Mouse (Mus musculus) stomach, embryonic 15.5 days (tissue): ENCODE measurements at regions not wholly inside any gene's neighbourhood (a gene's known extent, or its start where the extent isn't known, plus 50 kb on each side); places are given as distances from the start of the nearest gene placed in this dataset.

ENCODE experiments used
- ATAC-seq: fragments of 200-750 bp; cut with Nextera tagmentation; 2 replicates; pipeline ENCODE4 v1.8.0; 2017; ENCODE audit warnings: low read depth, moderate number of reproducible peaks, moderate TSS enrichment; ENCODE audit not compliant: insufficient read depth, low FRiP score
- H3K27ac ChIP-seq: fragments of 300-500 bp; sonication (generic); 2 replicates; pipeline ENCODE4 v1.5.1; 2015; ENCODE audit warnings: mild to moderate bottlenecking, inconsistent platforms
- H3K27me3 ChIP-seq: fragments of 300-500 bp; sonication (generic); replicated peaks from 2 replicates; pipeline ENCODE4 v1.6.1; 2015; ENCODE audit warnings: inconsistent platforms
- H3K36me3 ChIP-seq: fragments of 300-500 bp; sonication (generic); 2 replicates; pipeline ENCODE4 v1.6.1; 2015; ENCODE audit warnings: inconsistent platforms
- H3K4me1 ChIP-seq: fragments of 300-500 bp; sonication (generic); 2 replicates; pipeline ENCODE4 v1.6.1; 2015; ENCODE audit warnings: inconsistent platforms
- H3K4me2 ChIP-seq: fragments of 300-500 bp; sonication (generic); 2 replicates; pipeline ENCODE4 v1.6.1; 2015; ENCODE audit warnings: mild to moderate bottlenecking, inconsistent platforms
- H3K4me3 ChIP-seq: fragments of 300-500 bp; sonication (generic); replicated peaks from 2 replicates; pipeline ENCODE4 v1.5.1; 2015; ENCODE audit warnings: inconsistent platforms
- H3K9ac ChIP-seq: fragments of 300-500 bp; sonication (generic); 2 replicates; pipeline ENCODE4 v1.6.1; 2015; ENCODE audit warnings: inconsistent platforms
- H3K9me3 ChIP-seq: fragments of 300-500 bp; sonication (generic); 2 replicates; pipeline ENCODE4 v1.6.1; 2016; ENCODE audit warnings: inconsistent platforms
- WGBS: fragments of 180-500 bp; shearing (Covaris S2); methylation state at CpG from one replicate; pipeline ENCODE4 v1.1.7; 2015; 5-methylcytosine and 5-hydroxymethylcytosine counted together

- Histone ChIP-seq H3K27ac (no peak overlapping the region), H3K36me3 (no peaks in the 10 kb centered on the region), H3K27me3 (no peaks in the 10 kb centered on the region), H3K4me2 (no peak overlapping the region), H3K9me3 (no peaks in the 10 kb centered on the region), H3K9ac (no peak overlapping the region), H3K4me3 (no peak overlapping the region), H3K4me1 (no peaks in the 10 kb centered on the region)
- 42% methylated on average over 3 of the region's 3 CpGs for WGBS
- no peak for ATAC-seq
These were observed 253.3 kb upstream of the Adgrl3 start for GRCm38 (mm10) chr5:80766591-80766990.

- H3K27ac ChIP-seq = no peak overlapping the region
- H3K9ac ChIP-seq = no peak overlapping the region
- H3K4me2 ChIP-seq = no peak overlapping the region
- no peaks in the 10 kb centered on the region for H3K36me3 ChIP-seq
- H3K27me3 ChIP-seq = no peaks in the 10 kb centered on the region
- H3K4me1 ChIP-seq = no peaks in the 10 kb centered on the region
- WGBS = 83% methylated on average over 4 of the region's 4 CpGs
- H3K9me3 ChIP-seq = no peaks in the 10 kb centered on the region
- ATAC-seq = no peak
- H3K4me3 ChIP-seq = no peak overlapping the region
These were observed 236.0 kb upstream of the Adgrl3 start for GRCm38 (mm10) chr5:80783892-80784291.

- no peaks in the 10 kb centered on the region for H3K4me1 ChIP-seq
- no peak overlapping the region for H3K4me2 ChIP-seq
- H3K36me3 ChIP-seq = no peaks in the 10 kb centered on the region
- H3K9me3 ChIP-seq = no peaks in the 10 kb centered on the region
- no peak overlapping the region for H3K9ac ChIP-seq
- ATAC-seq = no peak
- H3K4me3 ChIP-seq = no peak overlapping the region
- 80% methylated on average over 6 of the region's 6 CpGs for WGBS
- H3K27ac ChIP-seq = no peak overlapping the region
- no peaks in the 10 kb centered on the region for H3K27me3 ChIP-seq
These were observed 235.2 kb upstream of the Adgrl3 start for GRCm38 (mm10) chr5:80784746-80785145.

DNA sequence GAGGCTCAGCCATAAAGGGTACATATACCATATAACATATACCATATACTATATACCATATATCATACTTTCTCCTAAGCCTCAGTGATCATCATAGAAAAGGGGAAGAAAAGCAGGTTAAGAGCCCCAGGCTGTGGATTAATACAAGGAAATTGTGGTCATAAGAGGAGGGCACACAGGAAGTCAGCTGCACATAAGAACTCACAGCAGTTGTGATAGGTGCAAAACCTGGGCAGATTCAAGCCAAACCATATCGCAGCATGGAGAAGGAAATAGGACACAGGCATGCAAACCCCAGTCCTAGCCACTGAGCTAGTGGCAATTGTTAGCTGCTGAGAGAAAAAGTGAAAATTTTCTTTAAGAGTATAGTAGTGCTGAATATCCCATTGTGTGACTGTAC, 228.3 kb upstream of the Adgrl3 start:
- Histone ChIP-seq H3K9ac (no peak overlapping the region), H3K27me3 (no peaks in the 10 kb centered on the region), H3K4me2 (no peak overlapping the region), H3K9me3 (no peaks in the 10 kb centered on the region), H3K36me3 (no peaks in the 10 kb centered on the region), H3K4me1 (no peaks in the 10 kb centered on the region), H3K4me3 (no peak overlapping the region), H3K27ac (no peak overlapping the region)
- no peak for ATAC-seq
- WGBS = 74% methylated on average over 1 of the region's 1 CpGs

DNA sequence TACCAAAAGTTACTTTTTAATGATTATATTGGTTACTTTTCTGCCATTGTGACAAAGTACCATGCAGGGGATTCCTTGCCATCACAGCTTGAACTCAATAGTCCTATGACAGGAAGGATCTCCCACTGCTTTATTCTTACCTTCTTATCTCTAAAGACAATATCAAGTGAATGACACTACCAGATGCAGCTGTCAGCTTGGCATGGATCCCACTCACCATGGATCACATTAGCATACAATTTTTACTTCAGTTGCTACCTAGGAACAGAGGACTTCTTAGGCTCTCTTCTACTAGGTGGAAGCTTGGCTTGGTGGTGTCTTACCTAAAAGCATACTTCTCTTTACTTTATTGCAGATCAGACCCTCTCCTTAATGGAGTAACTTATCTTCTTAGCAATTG, 220.2 kb upstream of the Adgrl3 start:
- Histone ChIP-seq H3K9ac (no peak overlapping the region), H3K36me3 (no peaks in the 10 kb centered on the region), H3K27ac (no peak overlapping the region), H3K9me3 (no peaks in the 10 kb centered on the region), H3K4me3 (no peak overlapping the region), H3K4me2 (no peak overlapping the region), H3K27me3 (no peaks in the 10 kb centered on the region), H3K4me1 (no peaks in the 10 kb centered on the region)
- ATAC-seq = no peak

DNA sequence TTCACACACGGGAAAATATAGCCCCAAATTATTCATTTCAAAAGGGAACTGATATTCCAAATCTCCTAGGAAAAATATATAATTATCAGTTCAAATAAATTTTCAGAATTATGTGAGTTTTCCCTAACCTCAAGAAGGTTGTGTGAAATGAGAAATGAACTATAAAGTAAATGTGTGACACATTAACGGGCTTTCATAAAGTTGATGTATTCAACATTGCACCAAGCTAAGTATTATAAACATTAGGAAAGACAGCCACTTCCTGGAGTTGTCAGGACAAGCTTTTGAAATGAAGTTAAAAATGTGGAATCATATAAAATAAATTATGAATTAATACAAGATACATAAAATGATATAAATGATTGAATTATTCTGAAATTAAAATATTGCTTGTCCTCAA, 207.0 kb upstream of the Adgrl3 start:
- ATAC-seq = no peak
- H3K4me3 ChIP-seq = no peak overlapping the region
- WGBS = 60% methylated on average over 2 of the region's 2 CpGs

GRCm38 (mm10) chr5:80819208-80819607, 200.7 kb upstream of the Adgrl3 start:
- Histone ChIP-seq H3K4me3 (no peak overlapping the region), H3K4me1 (no peaks in the 10 kb centered on the region), H3K27me3 (no peaks in the 10 kb centered on the region), H3K9ac (no peak overlapping the region), H3K4me2 (no peak overlapping the region), H3K27ac (no peak overlapping the region), H3K9me3 (no peaks in the 10 kb centered on the region), H3K36me3 (no peaks in the 10 kb centered on the region)
- no peak for ATAC-seq

More for the DNA sequence above, 207.0 kb upstream of the Adgrl3 start:
- H3K4me1 ChIP-seq = no peaks in the 10 kb centered on the region
- H3K36me3 ChIP-seq = no peaks in the 10 kb centered on the region
- no peak overlapping the region for H3K27ac ChIP-seq
- H3K9me3 ChIP-seq = no peaks in the 10 kb centered on the region
- H3K4me2 ChIP-seq = no peak overlapping the region
- no peak overlapping the region for H3K9ac ChIP-seq
- H3K27me3 ChIP-seq = no peaks in the 10 kb centered on the region

GRCm38 (mm10) chr5:80842531-80842930, 177.4 kb upstream of the Adgrl3 start:
- no peaks in the 10 kb centered on the region for H3K27me3 ChIP-seq
- WGBS = 51% methylated on average over 1 of the region's 1 CpGs
- ATAC-seq = no peak
- H3K4me3 ChIP-seq = no peak overlapping the region
- no peak overlapping the region for H3K9ac ChIP-seq
- no peak overlapping the region for H3K27ac ChIP-seq
- H3K4me2 ChIP-seq = no peak overlapping the region
- H3K9me3 ChIP-seq = no peaks in the 10 kb centered on the region
- no peaks in the 10 kb centered on the region for H3K36me3 ChIP-seq
- H3K4me1 ChIP-seq = no peaks in the 10 kb centered on the region

DNA sequence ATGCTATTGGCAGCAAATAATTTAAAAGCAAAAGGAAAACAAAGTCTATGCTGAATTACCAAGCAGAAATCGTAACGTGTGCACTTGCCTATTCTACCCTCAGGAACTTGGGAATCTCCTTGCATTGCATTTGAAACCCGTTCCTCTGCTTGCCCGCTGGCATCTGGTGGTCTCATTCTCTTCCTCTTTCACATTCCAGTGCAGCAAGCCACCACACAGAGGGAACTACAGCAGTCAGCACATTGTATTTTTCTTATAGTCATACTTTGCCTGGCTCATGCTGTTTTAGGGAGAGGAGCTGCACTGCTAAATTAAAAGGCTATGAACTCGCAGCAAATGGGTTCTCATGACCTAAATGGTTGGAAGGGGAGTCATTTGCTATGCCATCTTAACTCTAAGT, 164.9 kb upstream of the Adgrl3 start:
- Histone ChIP-seq H3K4me1 (no peaks in the 10 kb centered on the region), H3K9me3 (no peaks in the 10 kb centered on the region), H3K27me3 (no peaks in the 10 kb centered on the region), H3K9ac (no peak overlapping the region), H3K27ac (no peak overlapping the region), H3K36me3 (no peaks in the 10 kb centered on the region), H3K4me3 (no peak overlapping the region), H3K4me2 (no peak overlapping the region)
- ATAC-seq = no peak
- WGBS = 74% methylated on average over 5 of the region's 5 CpGs

DNA sequence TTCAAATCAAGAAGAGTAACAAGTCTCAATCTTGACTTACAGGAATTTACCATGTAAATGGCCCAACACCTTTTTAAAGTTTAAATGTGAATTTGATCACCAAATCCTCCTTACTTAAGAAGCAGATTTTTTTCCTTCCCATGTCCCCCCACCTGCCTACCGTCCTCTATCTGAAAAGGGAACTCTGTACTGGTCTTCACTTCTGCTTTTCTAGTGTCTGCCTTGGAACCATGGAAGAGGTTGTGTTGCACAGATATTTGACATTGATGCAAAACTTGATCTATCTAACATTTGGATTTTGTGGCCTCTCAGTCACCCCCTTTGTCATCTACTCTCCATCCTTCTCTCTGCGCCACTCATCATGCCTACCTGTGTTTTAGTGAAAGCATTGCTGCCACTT, 143.3 kb upstream of the Adgrl3 start:
- 87% methylated on average over 2 of the region's 2 CpGs for WGBS
- H3K36me3 ChIP-seq = no peaks in the 10 kb centered on the region

DNA sequence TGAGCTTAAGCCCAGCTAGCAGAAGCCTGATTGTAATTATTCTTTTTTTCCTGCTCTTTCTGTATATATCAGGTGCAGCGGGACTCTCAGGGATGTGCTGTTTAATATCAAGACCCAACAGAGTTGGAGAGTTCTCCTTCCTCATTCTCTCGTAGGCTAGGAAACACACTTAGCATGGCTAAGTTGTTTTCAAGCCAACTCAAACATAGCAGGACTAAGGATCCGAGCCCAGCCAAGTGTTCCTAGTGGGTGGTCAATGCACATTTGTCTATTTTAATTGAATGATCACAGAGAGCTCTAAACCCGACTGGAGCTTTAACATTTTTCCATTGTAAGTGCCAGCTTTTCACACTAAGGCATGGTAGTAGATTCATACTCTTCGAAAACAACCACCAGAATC, 121.7 kb upstream of the Adgrl3 start:
- no peak overlapping the region for H3K4me3 ChIP-seq
- H3K9ac ChIP-seq = no peak overlapping the region
- no peak overlapping the region for H3K27ac ChIP-seq
- no peaks in the 10 kb centered on the region for H3K36me3 ChIP-seq
- WGBS = 48% methylated on average over 5 of the region's 5 CpGs
- no peaks in the 10 kb centered on the region for H3K9me3 ChIP-seq
- H3K4me2 ChIP-seq = no peak overlapping the region
- ATAC-seq = no peak
- H3K27me3 ChIP-seq = no peaks in the 10 kb centered on the region
- H3K4me1 ChIP-seq = no peaks in the 10 kb centered on the region

More for the DNA sequence above, 143.3 kb upstream of the Adgrl3 start:
- Histone ChIP-seq H3K4me2 (no peak overlapping the region), H3K27ac (no peak overlapping the region), H3K9me3 (no peaks in the 10 kb centered on the region), H3K4me1 (no peaks in the 10 kb centered on the region), H3K4me3 (no peak overlapping the region), H3K27me3 (no peaks in the 10 kb centered on the region), H3K9ac (no peak overlapping the region)
- no peak for ATAC-seq

GRCm38 (mm10) chr5:80908771-80909170, 111.2 kb upstream of the Adgrl3 start:
- Histone ChIP-seq H3K27me3 (no peaks in the 10 kb centered on the region), H3K4me1 (no peaks in the 10 kb centered on the region), H3K4me2 (no peak overlapping the region), H3K4me3 (no peak overlapping the region), H3K36me3 (no peaks in the 10 kb centered on the region), H3K27ac (no peak overlapping the region), H3K9ac (no peak overlapping the region), H3K9me3 (no peaks in the 10 kb centered on the region)
- 78% methylated on average over 6 of the region's 6 CpGs for WGBS
- ATAC-seq = no peak

- H3K9ac ChIP-seq = no peak overlapping the region
- no peak overlapping the region for H3K27ac ChIP-seq
- H3K4me1 ChIP-seq = no peaks in the 10 kb centered on the region
- no peak overlapping the region for H3K4me2 ChIP-seq
- no peak overlapping the region for H3K4me3 ChIP-seq
- no peaks in the 10 kb centered on the region for H3K36me3 ChIP-seq
- WGBS = 58% methylated on average over 3 of the region's 3 CpGs
- no peak for ATAC-seq
- no peaks in the 10 kb centered on the region for H3K27me3 ChIP-seq
- no peaks in the 10 kb centered on the region for H3K9me3 ChIP-seq
These were observed 81.1 kb upstream of the Adgrl3 start for GRCm38 (mm10) chr5:80938791-80939190.
